Mouse (Mus musculus): ENCODE measurements around the gene Gm20905. TPM values are rescaled to one million over a fixed set of nuclear protein-coding genes. Genes with fewer than 3 reads are reported as not detected.
"Not testable (repeated sequence)": the region's sequence is repeated elsewhere in the genome, so short reads cannot be mapped to it uniquely, and the experiment has no call there.

Gene Gm20905
- polyA plus RNA-seq (2012; ENCODE audit: insufficient read depth, low replicate concordance) = not detected in 2 replicates

DNA sequence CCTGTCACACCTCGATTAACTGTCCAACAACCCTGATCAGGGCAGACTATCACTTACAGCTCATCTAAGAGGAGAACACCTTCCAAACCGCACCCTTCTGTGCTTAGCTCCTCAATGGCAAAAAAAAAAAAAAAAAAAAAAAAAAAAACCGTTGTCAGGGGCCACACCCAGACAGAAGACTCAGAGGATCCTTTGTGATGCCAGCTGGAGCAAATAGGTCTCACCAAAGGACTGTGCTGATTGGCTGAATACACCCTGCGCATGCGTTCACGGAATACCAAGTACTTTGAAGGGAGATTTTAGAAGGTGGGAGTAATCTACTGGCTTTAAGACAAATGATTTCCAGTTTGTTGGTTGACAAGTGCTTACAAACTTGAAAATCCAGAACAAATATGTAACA is at the start of gene Gm20905:
Gene Gm20905 (minus strand): TSS at position 101 of the 400 bp plus-strand sequence.
- not testable (repeated sequence) for H3K4me3 ChIP-seq (replicated peaks)

More for the DNA sequence above, at the start of gene Gm20905:
- H3K36me3 ChIP-seq (replicated peaks; ENCODE audit: low read length); H3K9me3 ChIP-seq; H3K27me3 ChIP-seq (replicated peaks); H3K4me1 ChIP-seq: not testable (repeated sequence)
